Mouse (Mus musculus): ENCODE data around the gene Trib3. TPM values are rescaled to one million over a fixed set of nuclear protein-coding genes. Genes with fewer than 3 reads are reported as not detected.

Trib3 gene
- polyA plus RNA-seq, 1 experiment from 2014 or later, result 1.1 TPM

DNA sequence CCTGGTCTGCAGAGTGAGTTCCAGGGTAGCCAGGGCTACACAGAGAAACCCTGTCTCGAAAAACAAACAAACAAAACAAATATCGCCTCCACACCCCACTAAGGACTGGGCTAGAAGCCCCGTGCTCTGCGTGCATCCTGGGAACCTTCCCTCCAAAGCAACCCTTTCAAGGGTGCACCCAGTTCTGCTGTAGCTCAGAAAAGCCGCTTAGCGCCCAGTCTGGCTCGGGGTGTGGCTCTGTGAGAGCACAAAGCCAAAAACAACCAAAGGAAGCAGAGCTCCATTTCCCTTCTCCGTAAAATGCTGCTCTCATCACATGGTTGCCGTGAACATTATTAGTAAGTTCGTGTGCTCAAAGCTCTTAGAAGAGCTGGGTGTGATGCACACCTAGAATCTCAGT, 529 bp upstream of the Trib3 start:
- Histone ChIP-seq H3K36me3 (no peaks in the 10 kb centered on the region), H3K9me3 (no peaks in the 10 kb centered on the region), H3K4me3 (peak overlapping the region; percentile 51), H3K9ac (peak overlapping the region; percentile 71), H3K27me3 (peaks cover 15% of the 10 kb centered on the region), H3K4me1 (replicated peaks) (peaks cover 20% of the 10 kb centered on the region), H3K27ac (replicated peaks) (no peak overlapping the region), H3K4me2 (peak overlapping the region; percentile 84)
- peak; percentile 44 for ATAC-seq (ENCODE audit: low read depth)
- WGBS, result 7% methylated on average over 10 of the region's 10 CpGs

DNA sequence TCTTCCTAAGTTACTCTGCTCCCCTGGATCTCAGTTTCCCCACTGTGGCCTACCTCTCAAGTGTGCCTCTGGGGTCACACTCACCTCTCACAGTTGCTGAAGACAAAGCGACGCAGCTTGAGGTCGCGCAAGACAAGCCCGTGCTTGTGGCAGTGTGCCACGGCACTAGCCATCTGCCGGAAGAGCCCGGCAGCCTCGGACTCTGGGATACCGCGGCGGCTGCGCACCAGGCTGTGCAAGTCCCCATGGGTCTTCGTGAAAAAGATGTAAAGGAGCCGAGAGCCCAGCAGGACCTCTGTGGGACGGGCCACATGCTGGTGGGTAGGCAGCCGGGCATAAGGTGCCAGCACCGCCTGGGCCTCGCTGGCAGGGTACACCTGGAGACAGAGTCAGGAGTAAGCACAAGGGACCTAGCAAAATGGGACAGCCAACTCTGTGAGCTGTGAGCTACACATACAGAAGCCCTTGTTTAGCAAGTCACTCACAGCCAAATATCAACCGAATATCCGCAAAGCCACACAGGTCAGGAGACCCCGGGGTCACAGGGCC, 4.1 kb downstream of the Trib3 start:
- Histone ChIP-seq H3K9me3 (no peaks in the 10 kb centered on the region), H3K27me3 (peaks cover 5% of the 10 kb centered on the region; the same call in 1 of the 2 replicates), H3K4me1 (replicated peaks) (peaks cover 19% of the 10 kb centered on the region), H3K36me3 (no peaks in the 10 kb centered on the region), H3K4me2 (no peak overlapping the region), H3K27ac (replicated peaks) (no peak overlapping the region), H3K4me3 (no peak overlapping the region), H3K9ac (no peak overlapping the region)
- ATAC-seq (ENCODE audit: low read depth), result no peak
- WGBS, result 86% methylated on average over 22 of the region's 22 CpGs

DNA sequence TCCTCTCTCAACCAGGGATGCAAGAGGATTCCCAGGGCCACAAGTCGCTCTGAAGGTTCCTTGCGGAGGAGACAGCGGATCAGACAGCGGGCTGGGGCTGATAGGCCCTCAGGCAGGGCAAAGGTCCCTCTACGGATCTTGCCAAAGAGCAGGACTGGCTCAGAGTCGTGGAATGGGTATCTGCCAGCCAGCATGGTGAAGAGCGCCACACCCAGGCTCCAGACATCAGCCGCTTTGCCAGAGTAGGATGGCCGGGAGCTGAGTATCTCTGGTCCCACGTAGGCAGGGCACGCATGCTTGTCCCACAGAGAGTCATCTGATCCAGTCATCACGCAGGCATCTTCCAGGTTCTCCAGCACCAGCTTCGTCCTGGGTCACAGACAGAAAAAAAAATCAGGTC, 5.5 kb downstream of the Trib3 start:
- Histone ChIP-seq H3K27me3 (no peaks in the 10 kb centered on the region), H3K9ac (no peak overlapping the region), H3K9me3 (no peaks in the 10 kb centered on the region), H3K4me3 (no peak overlapping the region), H3K4me1 (replicated peaks) (peaks cover 5% of the 10 kb centered on the region), H3K36me3 (no peaks in the 10 kb centered on the region), H3K27ac (replicated peaks) (no peak overlapping the region), H3K4me2 (no peak overlapping the region)
- WGBS, result 84% methylated on average over 13 of the region's 13 CpGs
- no peak for ATAC-seq (ENCODE audit: low read depth)

DNA sequence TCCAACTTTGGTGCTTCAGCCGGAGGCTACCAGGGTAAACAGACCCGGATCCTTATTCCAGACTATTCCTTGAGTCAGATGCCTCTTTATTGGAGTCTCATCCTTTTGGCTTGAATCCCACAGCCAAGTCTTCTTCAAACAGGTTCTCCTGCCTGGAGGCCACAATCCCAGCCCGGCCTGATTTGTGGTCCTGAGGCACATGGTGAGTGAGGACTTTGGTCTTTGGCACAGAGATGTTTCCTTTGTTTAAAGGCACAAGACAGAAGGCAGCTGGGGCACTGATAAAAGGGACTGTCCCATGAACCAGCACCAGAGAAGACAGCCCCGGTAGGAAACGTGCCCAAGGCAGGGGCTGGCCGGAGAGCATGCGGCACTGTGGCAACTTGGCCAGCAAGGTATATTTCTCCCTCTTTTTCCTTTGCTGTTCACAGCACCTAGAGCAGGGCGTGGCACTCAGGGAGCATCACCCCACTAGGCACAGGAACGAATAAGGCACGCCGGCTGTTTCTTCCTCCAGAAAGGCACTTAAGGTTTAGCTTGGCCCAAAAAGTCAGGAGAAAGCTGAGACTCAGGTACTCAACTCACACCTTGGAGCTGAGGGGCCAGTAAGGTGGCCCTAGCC, 6.1 kb downstream of the Trib3 start:
- Histone ChIP-seq H3K4me1 (replicated peaks) (peaks cover 3% of the 10 kb centered on the region; the same call in 1 of the 2 replicates), H3K9ac (no peak overlapping the region), H3K27me3 (no peaks in the 10 kb centered on the region), H3K9me3 (no peaks in the 10 kb centered on the region), H3K27ac (replicated peaks) (no peak overlapping the region), H3K4me2 (no peak overlapping the region), H3K4me3 (no peak overlapping the region), H3K36me3 (no peaks in the 10 kb centered on the region)
- 92% methylated on average over 11 of the region's 11 CpGs for WGBS
- no peak for ATAC-seq (ENCODE audit: low read depth)

DNA sequence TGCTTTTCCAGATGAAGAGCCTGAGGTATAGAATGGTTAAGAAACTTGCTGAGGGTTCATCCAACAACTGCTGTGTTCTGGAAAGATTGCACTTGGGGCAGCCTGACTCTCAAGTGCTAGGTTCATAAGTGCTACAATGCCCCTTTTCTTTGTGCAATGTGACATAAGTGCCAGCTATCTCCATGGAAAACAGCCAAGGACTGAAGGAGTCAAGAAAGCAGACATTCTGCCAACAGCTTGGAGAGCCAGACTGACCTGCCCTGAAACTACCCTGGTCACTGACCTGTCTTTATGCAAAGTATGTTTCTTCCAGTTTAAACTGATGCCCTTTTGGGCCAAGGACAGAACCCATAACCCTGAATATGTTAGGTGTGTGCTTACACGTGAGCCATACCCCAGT, 7.0 kb downstream of the Trib3 start:
- no peaks in the 10 kb centered on the region for H3K36me3 ChIP-seq

DNA sequence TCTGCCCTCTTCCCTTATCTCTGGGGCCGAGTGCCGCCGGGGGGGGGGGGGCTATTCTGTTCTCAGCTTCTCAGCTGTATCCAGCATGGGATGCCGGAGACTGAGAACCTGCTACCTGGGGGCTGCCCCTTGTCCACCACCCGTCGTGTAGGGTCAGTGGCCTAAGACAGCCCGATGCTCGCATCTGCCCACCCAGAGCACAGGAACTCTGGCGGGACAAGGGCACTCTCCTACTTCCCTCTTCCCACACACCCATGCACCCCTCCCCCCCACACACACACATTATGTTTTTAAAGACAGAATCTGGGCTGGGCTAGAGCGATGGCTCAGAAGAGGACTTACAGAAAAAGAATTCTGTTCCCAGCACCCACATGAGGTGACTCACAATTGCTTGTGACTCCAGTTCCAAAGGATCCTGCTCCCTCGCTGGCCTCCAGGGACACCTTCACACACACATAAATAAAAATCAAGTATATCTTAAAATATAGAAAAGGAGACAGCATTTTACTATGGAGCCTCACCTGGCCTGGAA, 8.5 kb downstream of the Trib3 start:
- no peak overlapping the region for H3K9ac ChIP-seq
- H3K27me3 ChIP-seq, result no peaks in the 10 kb centered on the region
- H3K9me3 ChIP-seq, result no peaks in the 10 kb centered on the region
- peaks cover 19% of the 10 kb centered on the region for H3K4me1 ChIP-seq (replicated peaks)
- no peak overlapping the region for H3K4me3 ChIP-seq
- no peak for ATAC-seq (ENCODE audit: low read depth)
- 51% methylated on average over 11 of the region's 11 CpGs for WGBS
- no peak overlapping the region for H3K4me2 ChIP-seq
- no peak overlapping the region for H3K27ac ChIP-seq (replicated peaks)
- no peaks in the 10 kb centered on the region for H3K36me3 ChIP-seq

More for the DNA sequence above, 7.0 kb downstream of the Trib3 start:
- Histone ChIP-seq H3K4me3 (no peak overlapping the region), H3K4me1 (replicated peaks) (peaks cover 4% of the 10 kb centered on the region; the same call in 1 of the 2 replicates), H3K27ac (replicated peaks) (no peak overlapping the region), H3K27me3 (no peaks in the 10 kb centered on the region), H3K9me3 (no peaks in the 10 kb centered on the region), H3K4me2 (no peak overlapping the region), H3K9ac (no peak overlapping the region)
- ATAC-seq (ENCODE audit: low read depth), result no peak
- 80% methylated on average over 1 of the region's 1 CpGs for WGBS

DNA sequence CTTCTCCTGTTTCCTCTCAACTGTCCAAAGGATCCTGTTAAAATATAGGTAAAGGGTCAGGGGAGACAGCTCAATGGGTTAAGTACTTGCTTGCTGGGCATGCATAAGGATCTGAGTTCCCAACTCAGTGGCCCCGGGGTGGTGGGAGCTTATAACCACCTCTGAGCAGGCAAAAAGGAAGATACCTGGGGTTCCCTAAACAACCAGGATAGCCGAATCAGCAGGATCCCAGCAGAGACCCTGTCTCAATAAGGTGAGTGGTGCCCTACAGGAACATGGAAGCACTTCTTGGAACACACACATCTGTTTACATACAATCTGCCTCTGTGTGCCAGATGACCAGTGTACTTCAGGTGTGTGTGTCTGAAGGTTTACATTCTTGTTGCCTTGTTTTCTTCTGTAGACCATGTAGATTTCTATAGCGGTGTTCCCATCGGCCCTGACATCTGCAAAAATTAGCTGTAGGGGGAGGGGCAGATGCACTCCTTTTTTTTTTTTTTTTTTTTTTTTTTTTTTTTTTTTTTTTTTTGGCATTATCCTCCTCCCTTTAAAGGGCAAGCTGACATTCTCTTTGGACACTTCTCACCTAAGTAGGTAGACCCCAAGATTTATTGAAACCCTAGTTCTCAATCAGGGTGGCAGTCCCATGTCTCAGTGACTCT, 10.4 kb downstream of the Trib3 start:
- no peaks in the 10 kb centered on the region for H3K27me3 ChIP-seq
- peaks cover 27% of the 10 kb centered on the region for H3K4me1 ChIP-seq (replicated peaks)
- no peak overlapping the region for H3K4me2 ChIP-seq
- no peaks in the 10 kb centered on the region for H3K9me3 ChIP-seq
- 79% methylated on average over 4 of the region's 4 CpGs for whole genome bisulfite sequencing
- no peak overlapping the region for H3K27ac ChIP-seq (replicated peaks)
- ATAC-seq (ENCODE audit: low read depth), result no peak
- H3K4me3 ChIP-seq, result no peak overlapping the region
- peaks cover 9% of the 10 kb centered on the region for H3K36me3 ChIP-seq
- H3K9ac ChIP-seq, result no peak overlapping the region

DNA sequence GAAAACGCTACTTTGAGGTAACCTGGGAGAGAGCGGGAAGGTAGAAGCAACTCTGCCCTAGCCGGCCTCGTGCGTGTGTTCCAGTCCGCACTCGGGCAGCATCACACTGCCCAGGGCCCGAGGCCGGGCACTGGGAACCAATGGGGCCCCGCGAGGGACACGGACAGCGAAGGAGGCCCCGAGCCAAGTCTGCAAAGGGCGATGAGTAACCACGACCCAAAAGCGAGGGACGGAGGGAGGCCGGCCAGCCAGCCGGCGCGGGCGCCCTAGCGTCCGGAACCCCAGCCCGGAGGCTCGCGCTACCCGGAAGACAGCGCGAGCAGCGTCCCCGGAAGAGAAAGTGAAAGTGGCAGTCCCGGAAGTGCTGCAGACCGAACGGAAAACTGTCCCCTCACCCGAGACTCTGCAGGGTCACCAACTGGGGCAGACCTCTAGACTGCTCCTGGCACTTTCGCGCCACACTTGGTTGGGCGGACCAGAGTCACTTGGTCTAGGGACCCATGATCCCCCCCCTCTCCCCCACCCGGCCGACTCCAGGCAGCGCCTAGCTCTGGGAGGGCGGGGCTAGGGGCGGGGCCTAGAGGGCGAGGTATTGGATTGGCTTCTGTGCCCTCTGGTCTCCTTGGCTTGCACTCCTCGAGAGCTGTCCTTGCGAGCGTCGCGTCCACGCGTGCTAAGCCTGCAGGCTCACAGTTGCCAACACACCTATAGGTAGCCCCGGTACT, 11.6 kb downstream of the Trib3 start, which contains the start of gene Rbck1:
TSS of gene Rbck1 (minus strand) at position 553 of the 725 bp plus-strand sequence.
- WGBS, result under 1% methylated on average over 52 of the region's 54 CpGs
- Histone ChIP-seq H3K4me3 (peak within 1 kb of the TSS; percentile 92), H3K9me3 (no peaks in the 10 kb centered on the region)

DNA sequence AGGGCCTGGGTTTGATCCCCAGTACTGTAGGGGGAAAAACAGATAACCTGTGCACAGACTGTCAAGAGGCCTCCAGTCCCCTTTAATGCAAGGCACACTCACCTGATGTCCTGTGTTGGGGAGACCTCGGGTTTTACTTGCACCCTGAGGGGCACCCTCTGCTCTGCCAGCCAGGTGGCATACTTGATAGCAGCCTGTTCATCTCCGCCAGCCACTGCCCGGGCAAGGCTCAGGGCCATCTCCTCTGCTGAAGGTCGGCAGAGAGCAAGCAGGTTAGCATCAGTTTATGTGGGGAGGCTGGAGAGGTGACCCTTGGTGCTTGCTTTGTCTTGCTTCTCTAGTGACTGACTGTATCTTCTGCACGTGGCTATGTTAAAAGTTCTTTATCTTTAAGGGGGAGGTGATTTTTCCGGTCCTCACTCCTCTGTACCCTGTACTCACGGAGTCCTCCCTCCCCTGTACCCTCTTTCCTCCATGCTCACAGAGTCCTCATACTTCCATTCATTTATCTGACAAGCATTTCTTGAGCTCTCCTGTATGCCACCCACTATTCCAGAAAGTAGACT, 12.9 kb downstream of the Trib3 start:
- 73% methylated on average over 7 of the region's 7 CpGs for WGBS
- H3K9ac ChIP-seq, result peak overlapping the region; percentile 92

More for the DNA sequence above, 11.6 kb downstream of the Trib3 start, which contains the start of gene Rbck1:
- Histone ChIP-seq H3K36me3 (peaks cover 20% of the 10 kb centered on the region), H3K27ac (replicated peaks) (peak within 1 kb of the TSS; percentile 89), H3K4me2 (peak within 1 kb of the TSS; percentile 91), H3K9ac (peak within 1 kb of the TSS; percentile 92), H3K4me1 (replicated peaks) (peaks cover 27% of the 10 kb centered on the region), H3K27me3 (no peaks in the 10 kb centered on the region)
- ATAC-seq (ENCODE audit: low read depth), result peak; percentile 95

DNA sequence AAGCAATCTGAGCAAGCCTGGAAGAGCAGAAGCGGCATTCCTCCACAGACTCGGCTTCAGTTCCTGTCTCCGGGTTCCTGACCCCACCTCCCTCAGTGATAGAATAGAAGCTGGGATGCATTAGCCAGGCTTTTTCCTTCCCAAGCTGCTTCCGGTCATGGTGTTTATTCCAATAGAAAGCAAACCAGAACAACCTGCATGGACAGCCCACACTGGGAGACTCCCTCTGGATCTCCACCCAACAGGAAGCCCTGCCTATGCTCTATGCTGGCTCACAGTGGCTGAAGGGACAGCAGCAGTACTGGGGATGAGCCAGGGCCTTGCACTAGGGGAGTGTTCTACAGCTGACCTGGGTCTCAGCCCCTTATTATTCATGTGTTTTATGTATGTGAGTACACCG, 15.9 kb downstream of the Trib3 start:
- H3K4me1 ChIP-seq (replicated peaks), result peaks cover 27% of the 10 kb centered on the region
- H3K27me3 ChIP-seq, result no peaks in the 10 kb centered on the region
- H3K27ac ChIP-seq (replicated peaks), result no peak overlapping the region
- no peak for ATAC-seq (ENCODE audit: low read depth)
- H3K4me2 ChIP-seq, result no peak overlapping the region
- H3K9me3 ChIP-seq, result no peaks in the 10 kb centered on the region
- H3K9ac ChIP-seq, result no peak overlapping the region
- H3K4me3 ChIP-seq, result no peak overlapping the region
- peaks cover 63% of the 10 kb centered on the region for H3K36me3 ChIP-seq
- 84% methylated on average over 5 of the region's 5 CpGs for WGBS

More for the DNA sequence above, 12.9 kb downstream of the Trib3 start:
- H3K27ac ChIP-seq (replicated peaks), result no peak overlapping the region
- H3K9me3 ChIP-seq, result no peaks in the 10 kb centered on the region
- H3K27me3 ChIP-seq, result no peaks in the 10 kb centered on the region
- peaks cover 27% of the 10 kb centered on the region for H3K4me1 ChIP-seq (replicated peaks)
- peak overlapping the region; percentile 91 for H3K4me2 ChIP-seq
- H3K36me3 ChIP-seq, result peaks cover 34% of the 10 kb centered on the region
- H3K4me3 ChIP-seq, result peak overlapping the region; percentile 92
- no peak for ATAC-seq (ENCODE audit: low read depth)

DNA sequence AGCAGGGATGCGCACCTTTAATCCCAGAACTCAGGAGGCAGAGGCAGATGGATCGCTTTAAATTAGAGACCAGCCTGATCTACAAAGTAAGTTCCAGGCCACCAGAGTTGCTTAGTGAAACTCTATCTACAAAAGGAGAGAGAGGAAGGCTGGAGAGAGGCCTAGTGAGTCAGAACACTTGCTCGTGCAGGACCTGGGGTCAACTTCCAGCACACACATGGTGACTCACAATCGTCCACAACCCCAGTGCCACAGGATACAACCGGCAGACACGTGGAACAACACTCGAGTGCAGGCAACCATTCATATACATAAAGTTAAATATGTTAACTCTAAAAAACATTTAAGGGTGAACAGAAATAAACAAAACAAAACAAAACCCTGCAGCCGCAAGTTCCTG, 17.2 kb downstream of the Trib3 start:
- Histone ChIP-seq H3K27ac (replicated peaks) (no peak overlapping the region), H3K4me2 (no peak overlapping the region), H3K36me3 (peaks cover 76% of the 10 kb centered on the region), H3K9me3 (no peaks in the 10 kb centered on the region), H3K9ac (no peak overlapping the region), H3K4me3 (no peak overlapping the region), H3K4me1 (replicated peaks) (peaks cover 21% of the 10 kb centered on the region), H3K27me3 (no peaks in the 10 kb centered on the region)
- ATAC-seq (ENCODE audit: low read depth), result no peak
- WGBS, result 92% methylated on average over 8 of the region's 8 CpGs
